Mouse (Mus musculus): ENCODE results near the gene Dnm3. TPM values are rescaled to one million over a fixed set of nuclear protein-coding genes. Genes with fewer than 3 reads are reported as not detected.

Dnm3 gene
- polyA plus RNA-seq, 1 experiment: 1.6 TPM

GRCm38 (mm10) chr1:162422826-162423225 is 55.0 kb downstream of the Dnm3 start:
- no peaks in the 10 kb centered on the region for H3K27me3 ChIP-seq (ENCODE audit: control insufficient read depth, insufficient read depth, insufficient read length)
- no peak overlapping the region for H3K4me3 ChIP-seq (ENCODE audit: insufficient read depth, poor library complexity, severe bottlenecking)
- H3K36me3 ChIP-seq (ENCODE audit: control insufficient read depth, insufficient read depth): no peaks in the 10 kb centered on the region
- no peak for TF ChIP-seq FOSL1 (IDR thresholded peaks at IDR 0.05; ENCODE audit: insufficient read depth, low read length, poor library complexity, severe bottlenecking)
- no peak for TF ChIP-seq MYOD1 (IDR thresholded peaks at IDR 0.05; ENCODE audit: control insufficient read depth, insufficient read length, low read depth)
- no peak for TF ChIP-seq MAX (IDR thresholded peaks at IDR 0.05)
- no peak for TF ChIP-seq USF1 (IDR thresholded peaks at IDR 0.05; ENCODE audit: low read depth)
- TF ChIP-seq CEBPB (IDR thresholded peaks at IDR 0.05; ENCODE audit: low read depth): no peak
- no peaks in the 10 kb centered on the region for H3K79me3 ChIP-seq (ENCODE audit: low read depth)
- no peaks in the 10 kb centered on the region for H3K79me2 ChIP-seq (ENCODE audit: control insufficient read depth, insufficient read depth)
- no peak overlapping the region for H3ac ChIP-seq (ENCODE audit: control insufficient read depth, insufficient read length, low read depth)

GRCm38 (mm10) chr1:162413791-162414190 is 64.0 kb downstream of the Dnm3 start:
- no peaks in the 10 kb centered on the region for H3K27me3 ChIP-seq (ENCODE audit: control insufficient read depth, insufficient read depth, insufficient read length)
- no peaks in the 10 kb centered on the region for H3K36me3 ChIP-seq (ENCODE audit: control insufficient read depth, insufficient read depth)
- no peak overlapping the region for H3K4me3 ChIP-seq (ENCODE audit: insufficient read depth, poor library complexity, severe bottlenecking)
- no peaks in the 10 kb centered on the region for H3K79me3 ChIP-seq (ENCODE audit: low read depth)
- H3ac ChIP-seq (ENCODE audit: control insufficient read depth, insufficient read length, low read depth): no peak overlapping the region
- TF ChIP-seq CEBPB (IDR thresholded peaks at IDR 0.05; ENCODE audit: low read depth) (no peak), FOSL1 (IDR thresholded peaks at IDR 0.05; ENCODE audit: insufficient read depth, low read length, poor library complexity, severe bottlenecking) (no peak), MYOG (IDR thresholded peaks at IDR 0.05; ENCODE audit: control insufficient read depth, extremely low read depth, insufficient read length) (no peak), USF1 (IDR thresholded peaks at IDR 0.05; ENCODE audit: low read depth) (no peak), MAX (IDR thresholded peaks at IDR 0.05) (no peak), MYOD1 (IDR thresholded peaks at IDR 0.05; ENCODE audit: control insufficient read depth, insufficient read length, low read depth) (no peak), CTCF (IDR thresholded peaks at IDR 0.05; ENCODE audit: control insufficient read depth, insufficient read depth, insufficient read length) (no peak)
- no peaks in the 10 kb centered on the region for H3K79me2 ChIP-seq (ENCODE audit: control insufficient read depth, insufficient read depth)

GRCm38 (mm10) chr1:162412787-162413429 is 64.9 kb downstream of the Dnm3 start:
- no peaks in the 10 kb centered on the region for H3K79me3 ChIP-seq (ENCODE audit: low read depth)
- no peak overlapping the region for H3ac ChIP-seq (ENCODE audit: control insufficient read depth, insufficient read length, low read depth)
- no peaks in the 10 kb centered on the region for H3K36me3 ChIP-seq (ENCODE audit: control insufficient read depth, insufficient read depth)
- no peak for TF ChIP-seq MYOG (IDR thresholded peaks at IDR 0.05; ENCODE audit: control insufficient read depth, extremely low read depth, insufficient read length)
- TF ChIP-seq MYOD1 (IDR thresholded peaks at IDR 0.05; ENCODE audit: control insufficient read depth, insufficient read length, low read depth): no peak
- TF ChIP-seq FOSL1 (IDR thresholded peaks at IDR 0.05; ENCODE audit: insufficient read depth, low read length, poor library complexity, severe bottlenecking): no peak
- TF ChIP-seq CEBPB (IDR thresholded peaks at IDR 0.05; ENCODE audit: low read depth): no peak
- no peak for TF ChIP-seq USF1 (IDR thresholded peaks at IDR 0.05; ENCODE audit: low read depth)
- TF ChIP-seq CTCF (IDR thresholded peaks at IDR 0.05; ENCODE audit: control insufficient read depth, insufficient read depth, insufficient read length): no peak
- no peak for TF ChIP-seq MAX (IDR thresholded peaks at IDR 0.05)
- no peaks in the 10 kb centered on the region for H3K79me2 ChIP-seq (ENCODE audit: control insufficient read depth, insufficient read depth)
- no peaks in the 10 kb centered on the region for H3K27me3 ChIP-seq (ENCODE audit: control insufficient read depth, insufficient read depth, insufficient read length)
- no peak overlapping the region for H3K4me3 ChIP-seq (ENCODE audit: insufficient read depth, poor library complexity, severe bottlenecking)

GRCm38 (mm10) chr1:162410207-162410965 is 67.4 kb downstream of the Dnm3 start:
- H3K4me3 ChIP-seq (ENCODE audit: insufficient read depth, poor library complexity, severe bottlenecking): no peak overlapping the region
- TF ChIP-seq USF1 (IDR thresholded peaks at IDR 0.05; ENCODE audit: low read depth) (no peak), CTCF (IDR thresholded peaks at IDR 0.05; ENCODE audit: control insufficient read depth, insufficient read depth, insufficient read length) (no peak), CEBPB (IDR thresholded peaks at IDR 0.05; ENCODE audit: low read depth) (no peak), MYOD1 (IDR thresholded peaks at IDR 0.05; ENCODE audit: control insufficient read depth, insufficient read length, low read depth) (no peak), MAX (IDR thresholded peaks at IDR 0.05) (no peak), MYOG (IDR thresholded peaks at IDR 0.05; ENCODE audit: control insufficient read depth, extremely low read depth, insufficient read length) (no peak), FOSL1 (IDR thresholded peaks at IDR 0.05; ENCODE audit: insufficient read depth, low read length, poor library complexity, severe bottlenecking) (no peak)
- no peaks in the 10 kb centered on the region for H3K36me3 ChIP-seq (ENCODE audit: control insufficient read depth, insufficient read depth)
- no peaks in the 10 kb centered on the region for H3K79me3 ChIP-seq (ENCODE audit: low read depth)
- H3K27me3 ChIP-seq (ENCODE audit: control insufficient read depth, insufficient read depth, insufficient read length): no peaks in the 10 kb centered on the region
- no peaks in the 10 kb centered on the region for H3K79me2 ChIP-seq (ENCODE audit: control insufficient read depth, insufficient read depth)
- H3ac ChIP-seq (ENCODE audit: control insufficient read depth, insufficient read length, low read depth): no peak overlapping the region

GRCm38 (mm10) chr1:162394549-162394948 is 83.3 kb downstream of the Dnm3 start:
- Histone ChIP-seq H3K4me3 (ENCODE audit: insufficient read depth, poor library complexity, severe bottlenecking) (no peak overlapping the region), H3K36me3 (ENCODE audit: control insufficient read depth, insufficient read depth) (no peaks in the 10 kb centered on the region), H3ac (ENCODE audit: control insufficient read depth, insufficient read length, low read depth) (no peak overlapping the region), H3K79me2 (ENCODE audit: control insufficient read depth, insufficient read depth) (no peaks in the 10 kb centered on the region), H3K27me3 (ENCODE audit: control insufficient read depth, insufficient read depth, insufficient read length) (no peaks in the 10 kb centered on the region), H3K79me3 (ENCODE audit: low read depth) (no peaks in the 10 kb centered on the region)
- TF ChIP-seq FOSL1 (IDR thresholded peaks at IDR 0.05; ENCODE audit: insufficient read depth, low read length, poor library complexity, severe bottlenecking) (no peak), MAX (IDR thresholded peaks at IDR 0.05) (no peak), USF1 (IDR thresholded peaks at IDR 0.05; ENCODE audit: low read depth) (no peak), MYOG (IDR thresholded peaks at IDR 0.05; ENCODE audit: control insufficient read depth, extremely low read depth, insufficient read length) (no peak), CEBPB (IDR thresholded peaks at IDR 0.05; ENCODE audit: low read depth) (no peak), MYOD1 (IDR thresholded peaks at IDR 0.05; ENCODE audit: control insufficient read depth, insufficient read length, low read depth) (no peak), CTCF (IDR thresholded peaks at IDR 0.05; ENCODE audit: control insufficient read depth, insufficient read depth, insufficient read length) (no peak)

Data from C2C12 (cell line).